Mouse (Mus musculus) brown adipose tissue, adult 24 weeks (tissue): ENCODE results near the gene Gm20388. TPM values are rescaled to one million over a fixed set of nuclear protein-coding genes. Genes with fewer than 3 reads are reported as not detected.

Experiments used
- polyA plus RNA-seq: library from polyadenylated mRNA; stranded (reverse); fragments of >200 nt; gene quantifications from 2 replicates; pipeline ENCODE4 v1.2.4, GENCODE M21; 2012; ENCODE audit not compliant: missing spikeins, insufficient read depth, insufficient read length

The Gm20388 gene
- polyA plus RNA-seq, 1 experiment, result 44.7 TPM

Other genes starting within 250 kb of the Gm20388 start
- gene Wfdc1, start 244.5 kb upstream of the Gm20388 start, polyA plus RNA-seq, result 1.7 and 3.0 TPM in 2 replicates
- not detected in 2 replicates for gene Atp2c2, start 210.8 kb upstream of the Gm20388 start, polyA plus RNA-seq
- gene Tldc1, start 132.4 kb upstream of the Gm20388 start, polyA plus RNA-seq, result 1.7 and 3.4 TPM in 2 replicates
- 16.9 and 18.2 TPM in 2 replicates for gene Cotl1, start 70.3 kb upstream of the Gm20388 start, polyA plus RNA-seq
- 2.7 and 4.0 TPM in 2 replicates for gene Klhl36, start 48.6 kb upstream of the Gm20388 start, polyA plus RNA-seq
- gene Usp10, start 481 bp upstream of the Gm20388 start, polyA plus RNA-seq, result 40.9 and 46.6 TPM in 2 replicates
- 6.9 and 8.3 TPM in 2 replicates for gene Crispld2, start 81.6 kb downstream of the Gm20388 start, polyA plus RNA-seq
- 21.9 TPM in 2 replicates for gene Zdhhc7, start 190.6 kb downstream of the Gm20388 start, polyA plus RNA-seq
- 4.2 and 4.5 TPM in 2 replicates for gene 6430548M08Rik, start 203.3 kb downstream of the Gm20388 start, polyA plus RNA-seq